Mouse (Mus musculus) midbrain, embryonic 14.5 days (tissue): ENCODE measurements around the gene Lrrc63. TPM values are rescaled to one million over a fixed set of nuclear protein-coding genes. Genes with fewer than 3 reads are reported as not detected.
"Not testable (repeated sequence)": the region's sequence is repeated elsewhere in the genome, so short reads cannot be mapped to it uniquely, and the experiment has no call there.

Source experiments
- ATAC-seq: fragments of 200-750 bp; cut with Nextera tagmentation; 2 replicates; pipeline ENCODE4 v1.8.0; 2017; ENCODE audit warnings: moderate number of reproducible peaks, moderate library complexity; ENCODE audit not compliant: low FRiP score, low TSS enrichment
- DNase-seq: peaks from one replicate; pipeline ENCODE4 v3.0.0-alpha.2; 2015
- H3K27ac ChIP-seq: fragments of 300-500 bp; sonication (generic); replicated peaks from 2 replicates; pipeline ENCODE4 v1.5.1; 2014; ENCODE audit warnings: mild to moderate bottlenecking, low read depth, low read length, moderate library complexity
- H3K27me3 ChIP-seq: fragments of 300-500 bp; sonication (generic); 2 replicates; pipeline ENCODE4 v1.6.1; 2014; ENCODE audit warnings: low read length, control low read depth, mixed read lengths; ENCODE audit not compliant: control insufficient read depth, insufficient read depth
- H3K36me3 ChIP-seq: fragments of 300-500 bp; sonication (generic); 2 replicates; pipeline ENCODE4 v1.6.1; 2014; ENCODE audit warnings: low read length, control low read depth; ENCODE audit not compliant: control insufficient read depth, insufficient read depth
- H3K4me1 ChIP-seq: fragments of 300-500 bp; sonication (generic); 2 replicates; pipeline ENCODE4 v1.6.1; 2014; ENCODE audit warnings: mild to moderate bottlenecking, antibody characterized with exemption, low read length, control low read depth; ENCODE audit not compliant: control insufficient read depth, insufficient read depth
- H3K4me2 ChIP-seq: fragments of 300-500 bp; sonication (generic); 2 replicates; pipeline ENCODE4 v1.6.1; 2014; ENCODE audit warnings: mild to moderate bottlenecking, low read length, moderate library complexity
- H3K4me3 ChIP-seq: fragments of 300-500 bp; sonication (generic); replicated peaks from 2 replicates; pipeline ENCODE4 v1.5.1; 2014; ENCODE audit warnings: low read depth, low read length
- H3K9ac ChIP-seq: fragments of 300-500 bp; sonication (generic); replicated peaks from 2 replicates; pipeline ENCODE4 v1.6.1; 2014; ENCODE audit warnings: mild to moderate bottlenecking, low read length, moderate library complexity
- H3K9me3 ChIP-seq: fragments of 300-500 bp; sonication (generic); 2 replicates; pipeline ENCODE4 v1.6.1; 2016; ENCODE audit warnings: low read length, control low read depth, mixed read lengths; ENCODE audit not compliant: control insufficient read depth
- WGBS: fragments of 180-500 bp; shearing (Covaris S2); extraction: QIAGEN DNeasy Blood & Tissue Kit; methylation state at CpG from one replicate; pipeline ENCODE4 v1.1.7; 2014; 5-methylcytosine and 5-hydroxymethylcytosine counted together
- polyA plus RNA-seq: library from polyadenylated mRNA; unstranded; fragments of >200 nt; fragmentation: Nextera tagmentation; extraction: Ambion mirVana; gene quantifications from 2 replicates; pipeline ENCODE4 v1.2.1, GENCODE M21; 2014

Lrrc63 gene
- polyA plus RNA-seq, 1 experiment from 2014 or later, result not detected

DNA sequence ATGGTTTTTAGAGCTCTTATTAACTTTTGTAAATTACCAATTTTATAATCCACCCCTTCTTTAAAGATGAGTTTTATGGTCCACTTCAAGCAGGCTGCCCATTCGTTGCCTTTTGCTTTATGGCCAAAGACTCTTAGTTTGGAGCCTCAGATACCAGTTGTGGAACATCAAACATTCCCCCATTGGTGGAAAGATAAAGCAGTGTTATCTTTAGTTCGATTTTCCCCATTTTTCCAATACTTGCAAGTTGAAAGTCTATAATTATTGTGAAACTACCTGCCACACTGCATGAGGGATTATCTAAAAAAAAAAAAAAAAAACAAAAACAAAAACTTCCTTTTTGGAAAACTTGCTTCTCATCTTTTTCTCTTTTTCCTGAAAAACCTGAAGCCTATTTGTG is 20.0 kb upstream of the Lrrc63 start:
- Histone ChIP-seq H3K9ac (no peak overlapping the region), H3K36me3 (no peaks in the 10 kb centered on the region), H3K9me3 (no peaks in the 10 kb centered on the region), H3K4me1 (no peaks in the 10 kb centered on the region), H3K4me2 (no peak overlapping the region), H3K4me3 (no peak overlapping the region), H3K27ac (no peak overlapping the region), H3K27me3 (no peaks in the 10 kb centered on the region)
- no peak for ATAC-seq
- 85% methylated on average over 2 of the region's 2 CpGs for WGBS
- DNase-seq, result no peak

DNA sequence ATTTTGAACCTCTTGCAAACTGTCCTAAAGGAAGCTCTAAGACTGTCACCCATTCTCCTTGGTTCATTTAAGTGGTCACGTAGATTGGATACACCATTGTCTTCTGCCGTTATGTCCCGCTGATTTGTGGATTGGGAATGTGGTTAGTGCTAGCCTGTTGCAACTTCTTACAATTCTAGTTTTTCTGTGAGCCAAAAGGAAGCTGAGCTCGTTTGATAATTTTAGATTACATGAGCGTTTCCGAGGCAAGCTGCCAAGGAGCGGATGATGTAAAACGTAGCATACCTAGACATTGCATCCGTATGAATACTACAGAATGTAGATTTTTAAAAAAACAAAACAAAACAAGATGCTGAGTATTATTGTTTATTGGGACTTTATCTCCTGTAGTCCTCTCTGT is 17.5 kb upstream of the Lrrc63 start:
- no peaks in the 10 kb centered on the region for H3K4me1 ChIP-seq
- no peaks in the 10 kb centered on the region for H3K36me3 ChIP-seq
- no peak overlapping the region for H3K4me3 ChIP-seq
- ATAC-seq (no peak), DNase-seq (no peak)
- no peak overlapping the region for H3K9ac ChIP-seq
- no peak overlapping the region for H3K4me2 ChIP-seq
- no peaks in the 10 kb centered on the region for H3K9me3 ChIP-seq
- no peak overlapping the region for H3K27ac ChIP-seq
- WGBS, result 92% methylated on average over 9 of the region's 9 CpGs
- no peaks in the 10 kb centered on the region for H3K27me3 ChIP-seq

DNA sequence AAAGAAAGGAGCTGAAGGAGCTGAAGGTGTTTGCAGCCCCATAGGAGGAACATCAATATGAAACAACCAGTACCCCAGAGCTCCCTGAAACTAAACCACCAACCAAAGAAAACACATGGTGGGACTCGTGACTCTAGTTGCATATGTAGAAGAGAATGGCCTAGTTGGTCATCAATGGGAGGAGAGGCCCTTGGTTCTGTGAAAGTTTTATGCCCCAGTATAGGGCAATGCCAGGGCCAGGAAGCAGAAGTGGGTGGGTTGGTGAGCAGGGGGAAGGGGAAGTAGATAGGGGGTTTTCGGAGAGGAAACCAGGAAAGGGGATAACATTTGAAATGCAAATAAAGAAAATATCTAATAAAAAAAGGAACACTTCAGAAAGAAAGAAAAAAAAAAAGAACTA is 17.0 kb upstream of the Lrrc63 start:
- not testable (repeated sequence) for H3K4me1 ChIP-seq, H3K36me3 ChIP-seq, H3K9me3 ChIP-seq, DNase-seq, H3K4me3 ChIP-seq, H3K27me3 ChIP-seq, H3K4me2 ChIP-seq, ATAC-seq, H3K9ac ChIP-seq, H3K27ac ChIP-seq
- WGBS, result 93% methylated on average over 2 of the region's 2 CpGs

DNA sequence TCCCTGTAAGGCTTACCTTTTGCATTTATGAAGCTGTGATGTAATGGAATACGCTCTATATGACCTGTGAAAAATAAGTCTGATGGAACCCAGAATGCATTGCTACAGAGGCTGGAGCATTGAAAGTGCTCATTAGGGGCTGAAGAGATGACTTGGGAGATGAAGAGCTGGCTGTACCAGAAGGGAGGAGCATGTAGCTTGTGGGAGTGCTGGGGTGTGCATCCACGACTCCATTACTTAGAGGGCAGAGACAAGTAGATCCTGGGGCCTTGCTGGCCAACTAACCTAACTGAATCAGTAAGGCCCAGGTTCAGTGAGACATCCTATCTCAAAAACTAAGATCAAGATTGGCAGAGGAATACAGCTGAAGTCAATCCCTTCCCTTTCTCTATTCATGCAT is 8.5 kb upstream of the Lrrc63 start:
- Histone ChIP-seq H3K36me3 (no peaks in the 10 kb centered on the region), H3K27ac (no peak overlapping the region), H3K9me3 (no peaks in the 10 kb centered on the region), H3K27me3 (no peaks in the 10 kb centered on the region), H3K4me1 (no peaks in the 10 kb centered on the region), H3K4me2 (no peak overlapping the region), H3K4me3 (no peak overlapping the region), H3K9ac (no peak overlapping the region)
- no peak for DNase-seq
- WGBS, result 87% methylated on average over 2 of the region's 2 CpGs
- ATAC-seq, result no peak

DNA sequence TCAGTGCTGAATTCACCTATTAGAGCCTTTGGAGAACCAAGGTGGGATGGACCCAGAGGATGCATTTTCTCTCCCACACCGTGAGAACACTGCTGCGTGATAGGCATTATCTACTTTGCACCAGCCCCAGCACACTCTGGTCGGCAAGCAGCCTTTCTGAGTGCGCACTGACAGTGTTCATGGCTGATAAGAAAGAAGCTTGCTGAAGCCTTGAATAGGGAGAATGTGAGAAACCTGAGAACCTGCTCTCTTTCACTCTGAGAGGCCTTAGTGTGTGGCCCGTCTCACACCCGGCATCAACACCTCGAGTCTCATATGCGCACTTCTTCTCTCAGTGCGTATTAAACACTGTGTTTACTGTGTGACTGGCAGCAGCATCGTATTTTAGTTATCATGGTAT is 7.8 kb upstream of the Lrrc63 start:
- peak; percentile 1 for DNase-seq
- Histone ChIP-seq H3K4me1 (no peaks in the 10 kb centered on the region), H3K27me3 (no peaks in the 10 kb centered on the region), H3K27ac (no peak overlapping the region), H3K4me2 (no peak overlapping the region), H3K9me3 (no peaks in the 10 kb centered on the region), H3K9ac (no peak overlapping the region), H3K36me3 (no peaks in the 10 kb centered on the region), H3K4me3 (no peak overlapping the region)
- no peak for ATAC-seq
- 71% methylated on average over 10 of the region's 10 CpGs for WGBS

DNA sequence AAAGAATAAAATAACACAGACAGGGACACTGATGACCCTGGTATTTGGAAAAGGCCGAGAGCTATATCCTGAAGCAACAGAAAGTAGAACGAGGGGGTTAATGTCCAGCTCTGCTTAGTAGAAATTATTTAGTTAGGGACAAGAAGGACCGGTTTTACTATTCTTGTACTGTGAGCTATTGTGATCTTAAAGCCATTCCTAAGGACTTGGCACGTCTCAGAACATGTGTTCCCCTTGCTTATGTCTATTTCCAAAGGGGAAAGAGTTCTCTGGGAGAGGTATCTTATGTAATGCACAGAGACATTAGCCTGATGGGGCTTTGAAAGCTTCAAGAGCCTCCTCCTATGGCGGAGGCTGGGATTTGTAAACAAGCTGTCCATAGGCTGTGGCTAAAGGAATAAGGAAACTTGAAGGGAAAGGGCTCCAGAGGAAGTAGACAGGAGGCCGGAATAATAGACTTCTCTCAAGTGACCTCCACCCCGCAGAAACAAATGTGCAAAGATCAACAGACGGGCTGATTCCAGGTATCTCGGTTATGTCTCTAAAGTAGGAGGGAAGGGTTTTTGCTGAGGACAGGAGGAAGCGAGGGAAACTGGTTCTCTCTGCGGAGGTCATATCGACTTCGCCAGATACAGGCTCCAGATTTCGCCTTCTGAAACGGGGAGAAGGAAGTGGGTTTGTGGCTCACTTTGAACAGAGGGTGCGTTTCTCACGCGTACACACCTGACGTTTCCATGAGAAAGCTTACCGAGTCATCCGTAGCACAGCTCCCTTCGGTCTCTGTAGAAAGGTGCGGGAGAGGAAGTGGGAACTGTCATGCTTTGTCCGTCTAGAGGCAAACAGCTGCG is 5.7 kb upstream of the Lrrc63 start:
- DNase-seq, result no peak
- H3K4me2 ChIP-seq, result no peak overlapping the region
- no peaks in the 10 kb centered on the region for H3K9me3 ChIP-seq
- no peak overlapping the region for H3K4me3 ChIP-seq
- H3K9ac ChIP-seq, result no peak overlapping the region
- H3K4me1 ChIP-seq, result no peaks in the 10 kb centered on the region
- ATAC-seq, result no peak
- H3K36me3 ChIP-seq, result no peaks in the 10 kb centered on the region
- 0 out of 2 replicates have a peak, but pooled peaks cover 6% of the 10 kb centered on the region for H3K27me3 ChIP-seq
- H3K27ac ChIP-seq, result no peak overlapping the region
- 85% methylated on average over 25 of the region's 25 CpGs for WGBS

DNA sequence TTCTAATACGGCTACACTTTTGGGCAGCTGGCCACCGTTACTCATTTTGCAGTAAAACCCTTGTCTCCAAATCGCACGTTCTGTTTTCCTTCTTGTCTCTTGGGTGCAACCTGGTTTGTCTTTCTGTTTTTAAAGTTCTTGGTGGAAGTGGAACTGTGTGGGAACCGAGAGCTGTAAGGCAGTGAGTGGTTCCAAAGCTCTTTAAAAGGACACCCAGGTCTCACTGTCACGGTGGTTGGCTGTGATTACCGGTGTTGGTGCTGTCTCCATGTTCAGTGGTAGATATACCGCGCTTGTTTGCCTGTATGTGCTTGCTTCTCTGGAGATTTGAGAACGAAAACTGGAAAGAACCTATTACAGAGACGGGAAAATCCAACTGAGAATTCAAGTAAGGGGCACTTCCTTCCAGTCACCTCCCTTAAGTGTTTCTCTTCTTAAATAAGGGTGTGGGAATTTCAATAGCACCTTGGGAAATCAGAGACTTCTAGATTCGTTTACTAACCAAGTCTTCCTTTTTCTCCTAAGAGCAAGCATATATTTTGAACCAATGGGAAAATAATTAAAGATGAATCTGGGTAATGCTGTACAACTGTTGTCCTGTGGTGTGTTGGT is 749 bp upstream of the Lrrc63 start:
- ATAC-seq, result 0 out of 2 replicates have a peak, but pooled peaks have one; percentile 12
- H3K9ac ChIP-seq, result no peak overlapping the region
- no peaks in the 10 kb centered on the region for H3K36me3 ChIP-seq
- no peaks in the 10 kb centered on the region for H3K9me3 ChIP-seq
- no peak for DNase-seq
- 0 out of 2 replicates have a peak, but pooled peaks cover 6% of the 10 kb centered on the region for H3K27me3 ChIP-seq
- WGBS, result 5% methylated on average over 12 of the region's 12 CpGs
- H3K4me3 ChIP-seq, result peak overlapping the region; percentile 53
- H3K27ac ChIP-seq, result no peak overlapping the region
- no peaks in the 10 kb centered on the region for H3K4me1 ChIP-seq
- H3K4me2 ChIP-seq, result peak overlapping the region; percentile 89

DNA sequence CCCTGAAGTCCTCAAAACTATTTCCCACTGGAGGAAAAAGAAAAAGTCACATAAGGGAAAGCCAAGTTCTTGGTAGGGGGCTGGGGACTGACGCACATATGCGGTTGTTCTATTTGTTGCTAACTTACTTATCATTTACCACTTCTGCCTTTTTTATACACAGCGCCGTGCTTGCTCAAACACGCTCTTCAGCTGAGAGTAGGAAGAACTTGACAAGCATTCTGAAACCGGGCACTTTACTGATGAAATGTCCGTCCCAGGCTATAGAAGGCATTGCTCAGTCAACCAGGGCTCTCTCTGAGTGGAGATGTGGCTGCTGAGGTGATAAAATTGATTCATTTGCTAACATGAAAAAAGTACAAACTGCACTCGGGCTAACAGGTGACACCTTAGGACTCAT is 9.0 kb downstream of the Lrrc63 start:
- Histone ChIP-seq H3K27ac (no peak overlapping the region), H3K4me1 (no peaks in the 10 kb centered on the region), H3K9me3 (no peaks in the 10 kb centered on the region), H3K4me2 (no peak overlapping the region), H3K4me3 (no peak overlapping the region), H3K36me3 (no peaks in the 10 kb centered on the region), H3K27me3 (no peaks in the 10 kb centered on the region), H3K9ac (no peak overlapping the region)
- no peak for ATAC-seq
- DNase-seq, result no peak
- WGBS, result 90% methylated on average over 8 of the region's 8 CpGs

DNA sequence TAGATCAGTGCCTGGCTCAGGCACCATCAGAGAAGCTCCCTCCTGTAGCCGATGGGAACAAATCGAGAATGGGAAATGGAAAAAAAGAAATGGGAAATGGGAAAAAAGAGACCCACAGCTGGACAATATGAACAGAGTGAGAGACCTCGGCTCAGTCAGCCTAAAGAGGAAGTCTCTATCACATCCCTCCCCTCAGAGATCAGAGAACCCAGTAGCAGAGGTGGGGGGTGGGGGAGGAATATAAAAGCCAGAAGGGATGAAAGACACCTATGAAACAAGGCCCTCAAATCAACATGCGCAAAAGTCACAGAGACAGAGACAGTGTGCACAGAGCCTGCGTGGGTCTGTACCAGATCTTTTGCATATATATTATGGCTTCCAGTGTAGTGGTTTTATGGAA is 27.7 kb downstream of the Lrrc63 start:
- 90% methylated on average over 5 of the region's 5 CpGs for WGBS
- ATAC-seq (no peak), DNase-seq (no peak)
- Histone ChIP-seq H3K36me3 (no peaks in the 10 kb centered on the region), H3K4me1 (no peaks in the 10 kb centered on the region), H3K4me3 (no peak overlapping the region), H3K27me3 (no peaks in the 10 kb centered on the region), H3K4me2 (no peak overlapping the region), H3K9ac (no peak overlapping the region), H3K27ac (no peak overlapping the region), H3K9me3 (no peaks in the 10 kb centered on the region)
